In genomic region chr15:21885181-21885580, GRCm38 (mm10) we compare ENCODE assay signal across 10 mouse cellular contexts.
DNase-seq lines count a peak whose midpoint lies in the region; ATAC-seq and TF ChIP-seq lines count a peak whose summit lies in the region.
"Had no signal": no experiment of that assay in that cellular context is flagged by ENCODE, and none has a peak within 500 bp of the region (broad histone marks: within the 10 kb centered on the region; RNA-seq: fewer than 3 reads in every experiment).

No protein-coding gene starts in this region.

- H3K27me3 ChIP-seq in lung, embryonic 14.5 days (ENCODE audit: insufficient read depth, low read length), result no peaks in the 10 kb centered on the region
- H3K27me3 ChIP-seq in hindbrain, embryonic 14.5 days (ENCODE audit: control insufficient read depth, insufficient read depth, low read length), result no peaks in the 10 kb centered on the region
- H3K27me3 ChIP-seq: megakaryocyte, embryonic 14.5 days had no signal

- ATAC-seq in lung, embryonic 14.5 days (ENCODE audit: insufficient read depth), result no peak
- peak; percentile 55 for ATAC-seq in hindbrain, embryonic 14.5 days (ENCODE audit: low FRiP score)

- no peak overlapping the region for H3K4me2 ChIP-seq in lung, embryonic 14.5 days
- no peak overlapping the region for H3K4me2 ChIP-seq in hindbrain, embryonic 14.5 days (replicated peaks)

- peak; percentile 78 for TF ChIP-seq CTCF in lung, embryonic 14.5 days (IDR thresholded peaks at IDR 0.05; ENCODE audit: low read depth)

- no peaks in the 10 kb centered on the region for H3K4me1 ChIP-seq in lung, embryonic 14.5 days (ENCODE audit: insufficient read depth)
- H3K4me1 ChIP-seq in hindbrain, embryonic 14.5 days (replicated peaks; ENCODE audit: control insufficient read depth, insufficient read depth, low read length), result no peaks in the 10 kb centered on the region
- H3K4me1 ChIP-seq: megakaryocyte, embryonic 14.5 days had no signal

- 28% methylated on average over 2 of the region's 2 CpGs for WGBS in lung, embryonic 14.5 days
- WGBS in hindbrain, embryonic 14.5 days, result 40% methylated on average over 2 of the region's 2 CpGs

- no peak overlapping the region for H3K4me3 ChIP-seq in lung, embryonic 14.5 days (ENCODE audit: low read depth, low read length)
- no peak overlapping the region for H3K4me3 ChIP-seq in hindbrain, embryonic 14.5 days (replicated peaks; ENCODE audit: low read length)
- H3K4me3 ChIP-seq: erythroblast, embryonic 14.5 days; megakaryocyte, embryonic 14.5 days had no signal

- H3K27ac ChIP-seq in lung, embryonic 14.5 days (ENCODE audit: low read depth), result no peak overlapping the region
- no peak overlapping the region for H3K27ac ChIP-seq in hindbrain, embryonic 14.5 days

- H3K9me3 ChIP-seq in lung, embryonic 14.5 days (ENCODE audit: low read depth, low read length), result no peaks in the 10 kb centered on the region
- no peaks in the 10 kb centered on the region for H3K9me3 ChIP-seq in hindbrain, embryonic 14.5 days (ENCODE audit: control insufficient read depth, low read length)

- DNase-seq in lung, embryonic 14.5 days, result peak; percentile 79
- no peak for DNase-seq in lung, postnatal 25 days (ENCODE audit: low spot score)
- DNase-seq in adrenal gland, adult 2 months, result peak; percentile 4
- DNase-seq in embryo, embryonic 11.5 days (ENCODE audit: low read depth, low spot score), result peak; percentile 36
- peak; percentile 82 for DNase-seq in hindbrain, embryonic 14.5 days (ENCODE audit: low spot score)
- DNase-seq in left cerebral cortex, postnatal 36 days (ENCODE audit: low spot score in 2 of 2), result peak; percentile 41 to 49
- DNase-seq in retina, postnatal 1 day, result peak; percentile 62
- no peak for DNase-seq in spleen, postnatal 4 days (ENCODE audit: low spot score in 2 of 2)

- H3K36me3 ChIP-seq in lung, embryonic 14.5 days (ENCODE audit: insufficient read depth), result no peaks in the 10 kb centered on the region
- no peaks in the 10 kb centered on the region for H3K36me3 ChIP-seq in hindbrain, embryonic 14.5 days (replicated peaks; ENCODE audit: control insufficient read depth, insufficient read depth)

- H3K9ac ChIP-seq in lung, embryonic 14.5 days, result no peak overlapping the region
- H3K9ac ChIP-seq in hindbrain, embryonic 14.5 days, result no peak overlapping the region

- intact Hi-C loops in left cerebral cortex, postnatal 36 days (cut with DNase I), result no loop called here

Comparison
In these comparisons a context has a peak if more than half of its experiments do, and no peak if none do; other contexts are left out.
1. DNase-seq: peak in lung, embryonic 14.5 days (single experiment), adrenal gland, adult 2 months (single experiment), embryo, embryonic 11.5 days (single experiment), hindbrain, embryonic 14.5 days (single experiment), left cerebral cortex, postnatal 36 days (2 of 2) and retina, postnatal 1 day (single experiment); none in lung, postnatal 25 days (single experiment) and spleen, postnatal 4 days (0 of 2).